Mouse (Mus musculus): ENCODE data around the gene Trcg1.

GRCm38 (mm10) chr9:57217220-57217619 is 19.1 kb upstream of the Trcg1 start:
- TF ChIP-seq CTCF (IDR thresholded peaks at IDR 0.05; ENCODE audit: insufficient read depth, low read depth, low read length) (no peak), POLR2A (IDR thresholded peaks at IDR 0.05; ENCODE audit: insufficient read depth, low read depth, low read length) (no peak)

All from olfactory bulb, adult 2 months (tissue).